Mouse (Mus musculus) olfactory bulb, adult 2 months (tissue): Measurements from ENCODE around the gene H2al1m.

Source experiments
- CTCF ChIP-seq: fragments of 200-500 bp; IDR thresholded peaks from 2 replicates; pipeline ENCODE4 v1.5.1; 2012; ENCODE audit warnings: low read depth, mild to moderate bottlenecking, low read length, moderate library complexity; ENCODE audit not compliant: insufficient read depth
- POLR2A ChIP-seq: fragments of 200-500 bp; IDR thresholded peaks from 2 replicates; pipeline ENCODE4 v1.6.1; 2012; ENCODE audit warnings: mild to moderate bottlenecking, low read depth, low read length, moderate library complexity; ENCODE audit not compliant: insufficient read depth

GRCm38 (mm10) chrX:9271947-9272459, 11.6 kb upstream of the H2al1m start:
- no peak for TF ChIP-seq CTCF
- TF ChIP-seq POLR2A, result no peak
